Mouse (Mus musculus): ENCODE results near the gene Asb12. TPM values are rescaled to one million over a fixed set of nuclear protein-coding genes. Genes with fewer than 3 reads are reported as not detected.

Gene Asb12
- polyA plus RNA-seq, 1 experiment from 2014 or later, result 0.75 TPM

GRCm38 (mm10) chrX:95441290-95441689, 116.5 kb downstream of the Asb12 start:
- H3K36me3 ChIP-seq, result no peaks in the 10 kb centered on the region
- H3K4me3 ChIP-seq, result no peak overlapping the region
- H3K27me3 ChIP-seq, result no peaks in the 10 kb centered on the region
- H3K27ac ChIP-seq (replicated peaks), result no peak overlapping the region
- H3K4me2 ChIP-seq, result no peak overlapping the region
- ATAC-seq (ENCODE audit: low read depth), result no peak
- no peaks in the 10 kb centered on the region for H3K9me3 ChIP-seq
- H3K4me1 ChIP-seq (replicated peaks), result peaks cover 24% of the 10 kb centered on the region
- H3K9ac ChIP-seq, result no peak overlapping the region

GRCm38 (mm10) chrX:95438491-95438890, 119.3 kb downstream of the Asb12 start:
- Histone ChIP-seq H3K9me3 (no peaks in the 10 kb centered on the region), H3K4me2 (no peak overlapping the region), H3K27ac (replicated peaks) (no peak overlapping the region), H3K4me3 (no peak overlapping the region), H3K9ac (no peak overlapping the region), H3K27me3 (no peaks in the 10 kb centered on the region), H3K4me1 (replicated peaks) (peaks cover 24% of the 10 kb centered on the region), H3K36me3 (no peaks in the 10 kb centered on the region)
- ATAC-seq (ENCODE audit: low read depth), result no peak
- 88% methylated on average over 4 of the region's 4 CpGs for WGBS

- no peak for ATAC-seq (ENCODE audit: low read depth)
- H3K27ac ChIP-seq (replicated peaks), result no peak overlapping the region
These were observed 120.6 kb downstream of the Asb12 start for GRCm38 (mm10) chrX:95437236-95437635.

More at GRCm38 (mm10) chrX:95437236-95437635, 120.6 kb downstream of the Asb12 start:
- Histone ChIP-seq H3K27me3 (no peaks in the 10 kb centered on the region), H3K4me3 (no peak overlapping the region), H3K9me3 (no peaks in the 10 kb centered on the region), H3K9ac (no peak overlapping the region), H3K4me1 (replicated peaks) (peaks cover 12% of the 10 kb centered on the region), H3K36me3 (no peaks in the 10 kb centered on the region), H3K4me2 (no peak overlapping the region)
- WGBS, result 92% methylated on average over 1 of the region's 1 CpGs

Other genes with a start within 250 kb of the Asb12 start
- gene Amer1, start 113.1 kb downstream of the Asb12 start, polyA plus RNA-seq (2015; fragmentation: Nextera tagmentation; extraction: Ambion mirVana), result 11.9 and 13.1 TPM in 2 replicates
- not detected in 2 replicates for gene Pfn5, start 117 bp upstream of the Asb12 start, polyA plus RNA-seq (2015; fragmentation: Nextera tagmentation; extraction: Ambion mirVana)
- 86.5 and 96.1 TPM in 2 replicates for gene Zc4h2, start 100.5 kb upstream of the Asb12 start, polyA plus RNA-seq (2015; fragmentation: Nextera tagmentation; extraction: Ambion mirVana)
- 2.4 and 2.7 TPM in 2 replicates for gene Zc3h12b, start 153.7 kb upstream of the Asb12 start, polyA plus RNA-seq (2015; fragmentation: Nextera tagmentation; extraction: Ambion mirVana)